In genomic region chr3:152247708-152248107, GRCm38 (mm10) we compare ENCODE assay signal across 21 mouse cellular contexts. TPM values are rescaled to one million over a fixed set of nuclear protein-coding genes. Genes with fewer than 3 reads are reported as not detected.
DNase-seq lines count a peak whose midpoint lies in the region; ATAC-seq and TF ChIP-seq lines count a peak whose summit lies in the region.
"Had no signal": no experiment of that assay in that cellular context is flagged by ENCODE, and none has a peak within 500 bp of the region (broad histone marks: within the 10 kb centered on the region; RNA-seq: fewer than 3 reads in every experiment).

No protein-coding gene starts in this region.

- no peak for DNase-seq in liver, adult 2 months (ENCODE audit: extremely low read depth, low read depth, low spot score)
- no peak for DNase-seq in liver, embryonic 11.5 days (ENCODE audit: low spot score)
- no peak for DNase-seq in CH12.LX (ENCODE audit: extremely low read depth)
- DNase-seq in forebrain, embryonic 14.5 days (ENCODE audit: low spot score), result no peak
- no peak for DNase-seq in thymus, postnatal 0 days (ENCODE audit: low spot score)
- DNase-seq: adrenal gland, adult 2 months; adrenal gland, adult 8-10 months; adrenal gland, postnatal 10 days; adrenal gland, postnatal 14 days; adrenal gland, postnatal 25 days; adrenal gland, postnatal 36 days; B cell, adult 2 months; cerebellum, adult 11 months; cerebellum, adult 11-12 months; cerebellum, adult 18-20 months; cerebellum, adult 2 months had no signal

- H3K27me3 ChIP-seq in liver, adult 2 months (ENCODE audit: control insufficient read depth, insufficient read depth, low read length), result no peaks in the 10 kb centered on the region
- H3K27me3 ChIP-seq in liver, embryonic 11.5 days (replicated peaks; ENCODE audit: control insufficient read depth, insufficient read depth, low read length), result no peaks in the 10 kb centered on the region
- H3K27me3 ChIP-seq in CH12.LX (replicated peaks) (no peaks in the 10 kb centered on the region), myocyte (ENCODE audit: control insufficient read depth, insufficient read depth, insufficient read length) (no peaks in the 10 kb centered on the region)
- no peaks in the 10 kb centered on the region for H3K27me3 ChIP-seq in forebrain, embryonic 14.5 days (replicated peaks; ENCODE audit: control insufficient read depth, insufficient read depth, low read length)
- H3K27me3 ChIP-seq: Patski had no signal

- H3K9ac ChIP-seq in liver, adult 2 months (ENCODE audit: low read depth, low read length), result no peak overlapping the region
- no peak overlapping the region for H3K9ac ChIP-seq in liver, embryonic 11.5 days (ENCODE audit: low read depth, low read length)
- H3K9ac ChIP-seq in CH12.LX (ENCODE audit: insufficient read depth, low read depth), result no peak overlapping the region
- H3K9ac ChIP-seq in forebrain, embryonic 14.5 days (ENCODE audit: low read length), result no peak overlapping the region

- ATAC-seq in liver, embryonic 11.5 days (replicated peaks; ENCODE audit: low FRiP score), result no peak
- no peak for ATAC-seq in forebrain, embryonic 14.5 days
- ATAC-seq: activated CD4-positive, CD25-positive, alpha-beta regulatory T cell, adult 4 months; CD4-positive, CD25-positive, alpha-beta regulatory T cell, adult 4 months; Patski had no signal

- no peak overlapping the region for H3ac ChIP-seq in myocyte (ENCODE audit: control insufficient read depth, insufficient read length)

- H3K4me3 ChIP-seq in liver, adult 2 months (ENCODE audit: insufficient read depth, low read depth, low read length), result no peak overlapping the region
- H3K4me3 ChIP-seq in liver, embryonic 11.5 days (ENCODE audit: low read depth, low read length), result no peak overlapping the region
- H3K4me3 ChIP-seq in CH12.LX (replicated peaks in 1 of 3; ENCODE audit: low read depth in 2 of 3, low read length in 2 of 3, poor library complexity in 1 of 3) (no peak overlapping the region), myocyte (no peak overlapping the region)
- no peak overlapping the region for H3K4me3 ChIP-seq in forebrain, embryonic 14.5 days (ENCODE audit: low read depth, low read length)

- WGBS in liver, adult 2 months, result 57% methylated on average over 12 of the region's 12 CpGs
- 76% methylated on average over 12 of the region's 12 CpGs for WGBS in liver, embryonic 11.5 days
- 93% methylated on average over 12 of the region's 12 CpGs for WGBS in forebrain, embryonic 14.5 days

- TF ChIP-seq EP300 in CH12.LX (IDR thresholded peaks at IDR 0.05; ENCODE audit: low read length), result no peak

- H3K4me1 ChIP-seq in liver, adult 2 months (ENCODE audit: control insufficient read depth, insufficient read depth, low read length), result peaks cover 10% of the 10 kb centered on the region
- no peaks in the 10 kb centered on the region for H3K4me1 ChIP-seq in liver, embryonic 11.5 days (replicated peaks; ENCODE audit: control insufficient read depth, insufficient read depth, low read length)
- H3K4me1 ChIP-seq in CH12.LX (ENCODE audit: control insufficient read depth in 1 of 2, insufficient read depth in 2 of 2), result peaks cover 0 to 5% of the 10 kb centered on the region in 2 experiments; a peak in 1 of 4 replicates
- H3K4me1 ChIP-seq in forebrain, embryonic 14.5 days (ENCODE audit: control insufficient read depth, insufficient read depth, low read length), result no peaks in the 10 kb centered on the region

- H3K9me3 ChIP-seq in liver, embryonic 11.5 days (ENCODE audit: control insufficient read depth, low read length), result no peaks in the 10 kb centered on the region
- H3K9me3 ChIP-seq in CH12.LX (replicated peaks; ENCODE audit: low read length), result no peaks in the 10 kb centered on the region
- no peaks in the 10 kb centered on the region for H3K9me3 ChIP-seq in forebrain, embryonic 14.5 days (replicated peaks; ENCODE audit: control insufficient read depth, low read length)
- H3K9me3 ChIP-seq: G1E had no signal

- TF ChIP-seq CTCF in liver, adult 2 months (IDR thresholded peaks at IDR 0.05; ENCODE audit: low read depth, low read length), result no peak
- TF ChIP-seq CTCF in CH12.LX (conservative IDR thresholded peaks at IDR 0.05 in 1 of 2, IDR thresholded peaks at IDR 0.05 in 1 of 2; ENCODE audit: low read depth in 2 of 2, low read length in 2 of 2), result no peak

- TF ChIP-seq RAD21 in CH12.LX (IDR thresholded peaks at IDR 0.05; ENCODE audit: low read depth, low read length), result no peak

- H3K79me2 ChIP-seq in liver, adult 2 months (ENCODE audit: control insufficient read depth, insufficient read depth, low read length), result no peaks in the 10 kb centered on the region
- no peaks in the 10 kb centered on the region for H3K79me2 ChIP-seq in CH12.LX (replicated peaks; ENCODE audit: control insufficient read depth, extremely low read depth, insufficient read depth, poor library complexity, severe bottlenecking)
- H3K79me2 ChIP-seq in myocyte (ENCODE audit: control insufficient read depth, insufficient read depth), result no peaks in the 10 kb centered on the region

- in situ Hi-C loops in CH12.LX (cut with MboI; ENCODE audit: low pct_ligation_motif_present, low pct_unique_long_range_greater_than_20kb, low sequenced_read_pairs), result no loop called here

- TF ChIP-seq POLR2A in liver, adult 2 months (IDR thresholded peaks at IDR 0.05; ENCODE audit: extremely low read depth, insufficient read depth, low read length), result no peak
- no peak for TF ChIP-seq POLR2A in CH12.LX (IDR thresholded peaks at IDR 0.05; ENCODE audit: low read depth, low read length)
- no peak for TF ChIP-seq POLR2A in myocyte (IDR thresholded peaks at IDR 0.05; ENCODE audit: insufficient read length, low read depth)

- peak overlapping the region; percentile 15; the same call in 1 of the 2 replicates for H3K27ac ChIP-seq in liver, adult 2 months (replicated peaks; ENCODE audit: insufficient read depth, low read depth, low read length)
- H3K27ac ChIP-seq in liver, embryonic 11.5 days (ENCODE audit: low read depth, low read length), result no peak overlapping the region
- H3K27ac ChIP-seq in CH12.LX (ENCODE audit: insufficient read depth, low read depth), result no peak overlapping the region
- no peak overlapping the region for H3K27ac ChIP-seq in forebrain, embryonic 14.5 days (ENCODE audit: low read depth, low read length)

- H3K36me3 ChIP-seq in liver, adult 2 months (ENCODE audit: control insufficient read depth, insufficient read depth, low read length), result no peaks in the 10 kb centered on the region
- no peaks in the 10 kb centered on the region for H3K36me3 ChIP-seq in liver, embryonic 11.5 days (ENCODE audit: control insufficient read depth, insufficient read depth, low read length)
- H3K36me3 ChIP-seq in CH12.LX (replicated peaks in 1 of 2; ENCODE audit: control insufficient read depth in 1 of 2, insufficient read depth in 1 of 2, low read length in 1 of 2), result peaks cover 2 to 19% of the 10 kb centered on the region in 2 experiments
- H3K36me3 ChIP-seq in myocyte (ENCODE audit: control insufficient read depth, insufficient read depth), result peaks cover 40% of the 10 kb centered on the region
- H3K36me3 ChIP-seq in forebrain, embryonic 14.5 days (ENCODE audit: control insufficient read depth, insufficient read depth, low read length), result no peaks in the 10 kb centered on the region
- H3K36me3 ChIP-seq: G1E had no signal

- no peak overlapping the region for H3K4me2 ChIP-seq in liver, embryonic 11.5 days
- H3K4me2 ChIP-seq in CH12.LX (ENCODE audit: insufficient read depth, low read depth, poor library complexity, severe bottlenecking), result no peak overlapping the region
- no peak overlapping the region for H3K4me2 ChIP-seq in myocyte (ENCODE audit: low read depth)
- no peak overlapping the region for H3K4me2 ChIP-seq in forebrain, embryonic 14.5 days (ENCODE audit: low read length)

- dilution Hi-C loops in CH12.LX (cut with MboI; ENCODE audit: extremely low pct_ligation_motif_present, extremely low pct_unique_long_range_greater_than_20kb, low sequenced_read_pairs), result no loop called here

TF ChIP-seq in CH12.LX, 34 proteins besides CTCF, POLR2A, EP300 and RAD21 (continues in another document):
- TF ChIP-seq ZC3H11A (IDR thresholded peaks at IDR 0.05; ENCODE audit: low read depth, low read length) (no peak), BHLHE40 (IDR thresholded peaks at IDR 0.05; ENCODE audit: low read depth, low read length) (no peak)

TF ChIP-seq in myocyte, 11 proteins besides CTCF, POLR2A, EP300 and RAD21:
- TF ChIP-seq POLR2AphosphoS2 (IDR thresholded peaks at IDR 0.05; ENCODE audit: insufficient read length, low read depth), result peak; percentile 50
- no peak for TF ChIP-seq E2F4 (IDR thresholded peaks at IDR 0.05; ENCODE audit: insufficient read depth)

RNA-seq across cellular contexts. Expression of gene Nexn, which starts 18.4 kb away (rescaled TPM):
- 0.20 and 0.28 TPM in 2 replicates for total RNA-seq in liver, adult 2 months (2014; rRNA removed)
- not detected in 2 replicates for polyA plus RNA-seq in liver, adult 2 months (2012; rRNA removed)
- polyA plus RNA-seq in liver, embryonic 11.5 days (2014; fragmentation: Nextera tagmentation; extraction: Ambion mirVana), result 3.7 and 5.5 TPM in 2 replicates
- total RNA-seq in CH12.LX (2012; rRNA removed), result 0.08 TPM in 2 replicates
- total RNA-seq in CH12.LX (2014; rRNA removed), result not detected in 2 replicates
- polyA plus RNA-seq in CH12.LX (2012; ENCODE audit: insufficient read length, low read depth), result 0.17 and 0.67 TPM in 2 replicates
- polyA plus RNA-seq in myocyte (2012; fragmentation: generic; extraction: Trizol), result 24.9 TPM
- polyA plus RNA-seq in forebrain, embryonic 14.5 days (2014; fragmentation: Nextera tagmentation; extraction: Ambion mirVana), result 1.8 TPM in 2 replicates
- 0.59 and 1.2 TPM in 2 replicates for polyA plus RNA-seq in thymus, postnatal 0 days (2015; fragmentation: Nextera tagmentation; extraction: Ambion mirVana)
- polyA plus RNA-seq: adrenal gland, adult 2 months; G1E had no signal

RNA-seq across cellular contexts. Expression of gene Fubp1, which starts 37.5 kb away (rescaled TPM):
- total RNA-seq in liver, adult 2 months (2014; rRNA removed), result 61.9 and 71.5 TPM in 2 replicates
- 17.5 and 28.1 TPM in 2 replicates for polyA plus RNA-seq in liver, adult 2 months (2012; rRNA removed)
- polyA plus RNA-seq in liver, embryonic 11.5 days (2014; fragmentation: Nextera tagmentation; extraction: Ambion mirVana), result 234 and 253 TPM in 2 replicates
- 214 and 306 TPM in 2 replicates for total RNA-seq in CH12.LX (2012; rRNA removed)
- total RNA-seq in CH12.LX (2014; rRNA removed), result 333 and 398 TPM in 2 replicates
- polyA plus RNA-seq in CH12.LX (2012; ENCODE audit: insufficient read length, low read depth), result 224 and 237 TPM in 2 replicates
- 27.9 TPM for polyA plus RNA-seq in myocyte (2012; fragmentation: generic; extraction: Trizol)
- polyA plus RNA-seq in forebrain, embryonic 14.5 days (2014; fragmentation: Nextera tagmentation; extraction: Ambion mirVana), result 292 and 293 TPM in 2 replicates
- 234 and 249 TPM in 2 replicates for polyA plus RNA-seq in thymus, postnatal 0 days (2015; fragmentation: Nextera tagmentation; extraction: Ambion mirVana)

RNA-seq across cellular contexts. Expression of gene Dnajb4, which starts 37.6 kb away (rescaled TPM):
- total RNA-seq in liver, adult 2 months (2014; rRNA removed), result 22.4 and 23.0 TPM in 2 replicates
- polyA plus RNA-seq in liver, adult 2 months (2012; rRNA removed), result 5.3 and 6.3 TPM in 2 replicates
- 29.7 and 33.1 TPM in 2 replicates for polyA plus RNA-seq in liver, embryonic 11.5 days (2014; fragmentation: Nextera tagmentation; extraction: Ambion mirVana)
- 11.7 and 14.9 TPM in 2 replicates for total RNA-seq in CH12.LX (2012; rRNA removed)
- total RNA-seq in CH12.LX (2014; rRNA removed), result 26.4 and 30.0 TPM in 2 replicates
- 17.7 and 19.5 TPM in 2 replicates for polyA plus RNA-seq in CH12.LX (2012; ENCODE audit: insufficient read length, low read depth)
- 8.1 TPM for polyA plus RNA-seq in myocyte (2012; fragmentation: generic; extraction: Trizol)
- polyA plus RNA-seq in forebrain, embryonic 14.5 days (2014; fragmentation: Nextera tagmentation; extraction: Ambion mirVana), result 21.6 and 28.2 TPM in 2 replicates
- 35.3 and 37.0 TPM in 2 replicates for polyA plus RNA-seq in thymus, postnatal 0 days (2015; fragmentation: Nextera tagmentation; extraction: Ambion mirVana)
